Mouse (Mus musculus) c-Kit-positive CD71-positive TER-119-positive erythroid progenitor cells, embryonic 14.5 days (primary cell): Measurements from ENCODE around the gene Bdkrb2.

Source experiments
- DNase-seq: peaks from one replicate; pipeline ENCODE4 v3.0.0-alpha.2; 2013; ENCODE audit warnings: low spot score

Bdkrb2 gene

DNA sequence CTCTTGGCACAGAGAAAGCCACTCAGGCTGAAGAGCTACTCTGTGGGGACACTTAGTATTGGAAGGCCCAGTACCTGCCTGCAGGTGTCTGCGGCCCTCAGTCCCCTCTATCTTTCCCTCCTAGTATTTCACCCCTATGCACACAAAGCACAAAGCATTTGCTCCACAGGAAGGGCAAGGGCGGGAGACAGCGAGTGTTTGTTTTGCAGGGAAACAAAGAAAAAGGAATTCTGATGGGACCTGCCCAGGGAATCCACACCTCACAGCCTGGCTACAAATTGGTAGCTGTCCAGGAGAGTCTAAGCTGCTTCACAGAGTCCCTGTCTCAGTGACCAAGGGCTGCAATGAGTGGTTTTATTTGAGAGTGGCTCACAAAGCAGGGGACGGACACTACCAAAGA, 30.4 kb downstream of the Bdkrb2 start:
- DNase-seq = no peak

DNA sequence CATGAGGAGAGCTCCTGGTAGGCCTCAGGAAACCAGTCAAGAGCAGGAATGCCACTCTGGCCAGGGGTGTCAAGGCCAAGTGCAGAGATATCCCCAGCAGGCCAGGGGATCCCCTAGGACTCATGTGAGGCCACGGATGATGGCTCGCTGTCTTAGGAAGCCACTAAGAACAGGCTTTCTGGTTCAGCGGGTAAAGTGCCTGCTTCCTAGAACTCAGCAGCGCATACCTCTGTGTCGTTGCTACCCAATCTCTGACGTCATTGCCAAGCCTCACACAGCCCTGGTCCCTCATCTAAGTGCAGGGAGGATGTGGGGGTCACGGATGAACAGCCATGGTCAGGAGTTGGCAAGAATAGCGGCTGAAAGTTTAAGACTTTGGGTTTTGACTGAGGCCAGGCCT, 34.1 kb downstream of the Bdkrb2 start:
- no peak for DNase-seq

DNA sequence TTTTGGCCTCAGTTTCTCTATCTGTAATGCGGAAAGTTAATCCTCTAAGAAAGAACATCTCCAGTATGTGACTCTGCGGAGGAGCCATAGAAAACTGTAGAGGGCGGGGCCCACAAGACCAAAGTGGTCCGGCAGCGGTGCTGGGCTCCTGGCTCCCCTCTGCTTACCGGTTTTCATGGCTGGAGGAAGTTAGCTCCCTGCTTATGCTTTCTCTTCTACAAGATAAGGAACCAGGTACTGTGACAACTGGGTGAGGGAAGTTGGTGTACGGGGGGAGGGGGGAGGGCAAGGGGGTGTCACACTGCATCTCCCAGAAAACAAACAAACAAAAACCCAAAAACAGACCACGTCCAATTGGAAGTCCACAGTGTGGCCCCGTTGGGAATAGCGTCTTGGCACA, 35.5 kb downstream of the Bdkrb2 start:
- no peak for DNase-seq

DNA sequence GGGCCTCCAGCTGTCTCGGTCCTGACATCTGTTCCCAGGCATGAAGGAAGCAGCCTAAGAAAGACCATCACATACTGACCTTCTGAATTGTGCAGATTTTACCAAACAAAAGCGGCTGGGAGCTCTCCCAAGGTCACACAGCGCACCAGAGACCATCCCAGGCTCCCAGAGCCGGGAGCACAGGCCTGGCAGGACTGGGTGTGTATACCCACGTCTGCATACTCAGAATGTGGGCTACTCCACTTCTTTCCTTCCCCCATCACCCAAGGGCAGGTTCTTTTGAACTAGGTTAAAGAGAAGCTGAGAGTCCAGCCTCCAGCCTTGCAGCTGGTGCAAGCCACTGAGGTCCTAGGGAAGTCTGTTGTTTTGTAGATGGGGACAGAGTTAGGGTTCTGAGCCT, 36.1 kb downstream of the Bdkrb2 start:
- no peak for DNase-seq

DNA sequence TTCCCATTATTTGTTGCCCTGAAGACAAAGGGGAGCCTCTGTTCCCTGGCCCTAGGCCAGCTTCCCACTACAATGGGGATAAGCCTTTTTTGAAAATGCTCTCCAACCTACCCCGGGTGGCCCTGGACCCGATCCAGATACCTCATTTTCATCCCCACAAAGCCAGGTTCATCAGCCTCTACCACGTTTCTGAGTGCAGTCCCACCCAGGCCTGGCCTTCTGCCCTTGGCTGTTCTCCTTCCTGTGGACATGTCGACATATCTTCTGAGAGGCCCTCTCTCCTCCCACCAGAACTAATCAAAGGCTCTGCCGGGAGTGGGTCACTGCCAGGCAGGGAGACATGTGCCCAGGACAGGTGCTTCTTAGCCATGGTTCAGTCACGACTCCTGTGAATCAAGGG, 38.6 kb downstream of the Bdkrb2 start:
- no peak for DNase-seq

DNA sequence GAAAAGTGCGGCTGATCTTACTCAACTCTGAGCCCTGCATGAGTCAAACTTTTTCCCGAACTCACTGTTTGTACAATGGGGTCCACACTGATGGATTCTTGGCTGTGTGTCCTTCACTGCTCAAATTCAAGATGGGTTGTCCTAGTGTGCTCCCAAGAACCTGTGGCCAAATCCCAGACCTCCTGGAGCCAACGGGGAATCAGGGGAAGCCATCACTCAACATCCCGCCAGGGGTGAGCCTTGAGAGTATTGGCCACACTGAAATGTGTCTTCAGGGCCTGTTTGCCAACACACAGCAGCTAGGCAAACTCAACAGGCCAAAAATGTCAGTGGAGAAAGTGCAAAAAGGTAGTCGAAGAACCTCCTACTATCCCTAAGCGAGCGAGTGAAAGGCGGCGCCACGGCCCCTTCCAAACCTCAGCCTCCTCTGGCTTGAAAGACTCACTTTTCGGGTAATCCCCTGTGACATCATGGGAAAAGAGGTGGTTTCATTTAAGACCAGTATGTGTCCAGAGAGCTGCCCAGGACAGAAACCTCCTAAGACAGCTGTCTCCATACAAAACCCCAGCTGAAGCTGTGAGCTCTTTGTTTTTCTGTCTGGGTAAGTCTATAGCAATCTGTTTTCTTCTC, 39.7 kb downstream of the Bdkrb2 start, which contains the start of gene Bdkrb1:
Gene Bdkrb1 (plus strand): TSS at position 505 of the 630 bp plus-strand sequence.
- no peak for DNase-seq

DNA sequence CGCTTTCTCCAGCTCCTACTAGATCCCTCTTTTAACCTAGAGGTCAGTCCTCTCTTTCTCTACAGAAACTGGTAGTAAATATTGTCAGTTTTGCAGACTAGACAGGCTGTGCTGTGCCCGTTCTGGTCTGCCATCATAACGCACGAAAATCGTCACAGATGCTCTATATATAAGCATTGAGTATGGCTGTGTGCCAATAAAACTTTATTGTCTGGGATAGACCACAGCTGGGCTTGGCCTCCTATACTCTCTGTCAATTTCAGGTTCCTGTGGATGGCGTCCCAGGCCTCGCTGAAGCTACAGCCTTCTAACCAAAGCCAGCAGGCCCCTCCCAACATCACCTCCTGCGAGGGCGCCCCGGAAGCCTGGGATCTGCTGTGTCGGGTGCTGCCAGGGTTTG, 40.9 kb downstream of the Bdkrb2 start:
- no peak for DNase-seq

DNA sequence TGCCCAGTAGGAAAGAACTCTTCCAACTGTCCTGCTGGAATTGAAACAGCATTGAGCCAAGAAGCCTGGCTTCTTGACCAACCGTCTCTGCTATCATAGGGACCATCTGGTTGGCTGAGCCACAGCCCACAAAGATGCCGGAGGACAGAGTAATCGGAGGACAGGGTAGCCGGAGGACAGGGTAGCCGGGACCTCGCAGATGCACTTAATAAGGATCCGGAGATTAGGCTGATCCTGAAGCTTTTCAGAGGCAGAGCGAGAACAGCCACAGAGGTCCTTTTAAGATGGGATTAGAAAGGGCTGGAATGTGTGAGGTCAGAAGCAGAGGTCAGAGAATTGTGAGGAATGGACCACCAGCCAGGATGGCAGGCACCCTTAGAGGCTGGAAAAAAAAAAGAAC, 42.2 kb downstream of the Bdkrb2 start:
- no peak for DNase-seq

DNA sequence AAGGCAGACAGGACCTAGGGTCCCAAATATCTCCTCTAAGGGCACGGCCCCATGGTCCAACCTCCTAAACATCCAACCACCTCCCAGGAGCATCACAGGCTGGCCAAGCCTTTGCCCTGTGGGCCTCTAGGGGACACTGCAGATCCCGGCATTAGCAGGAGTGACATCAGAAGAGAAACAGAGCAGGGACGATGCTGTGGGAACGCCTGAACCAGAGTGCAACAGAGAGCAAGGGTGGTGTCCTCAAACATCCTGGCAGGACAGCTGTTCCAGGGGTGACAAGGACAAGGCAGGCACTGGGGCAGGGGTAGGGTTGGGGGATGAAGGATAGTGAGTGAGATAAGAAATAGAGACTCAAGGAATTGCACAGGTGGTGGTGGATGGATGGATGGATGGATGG, 43.9 kb downstream of the Bdkrb2 start:
- DNase-seq = no peak

DNA sequence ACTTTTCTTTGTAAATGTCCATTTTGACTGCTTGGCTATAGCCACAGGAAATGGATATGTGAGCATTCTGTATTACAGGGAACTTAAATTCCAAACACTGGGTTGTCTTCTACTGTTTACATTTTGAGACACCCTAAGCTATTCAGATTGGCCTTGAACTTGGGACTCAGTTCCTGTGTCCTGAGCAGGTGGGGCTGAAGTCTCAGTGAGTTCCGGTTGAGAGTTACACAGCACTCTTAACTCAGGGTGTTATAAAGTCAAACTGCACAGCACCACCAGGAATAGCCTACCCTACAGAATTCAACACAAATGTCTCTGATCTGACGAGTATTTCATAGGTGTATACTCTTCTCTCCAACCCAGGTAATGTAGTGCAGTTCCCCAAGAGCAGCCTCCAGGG, 48.0 kb downstream of the Bdkrb2 start:
- DNase-seq = no peak

DNA sequence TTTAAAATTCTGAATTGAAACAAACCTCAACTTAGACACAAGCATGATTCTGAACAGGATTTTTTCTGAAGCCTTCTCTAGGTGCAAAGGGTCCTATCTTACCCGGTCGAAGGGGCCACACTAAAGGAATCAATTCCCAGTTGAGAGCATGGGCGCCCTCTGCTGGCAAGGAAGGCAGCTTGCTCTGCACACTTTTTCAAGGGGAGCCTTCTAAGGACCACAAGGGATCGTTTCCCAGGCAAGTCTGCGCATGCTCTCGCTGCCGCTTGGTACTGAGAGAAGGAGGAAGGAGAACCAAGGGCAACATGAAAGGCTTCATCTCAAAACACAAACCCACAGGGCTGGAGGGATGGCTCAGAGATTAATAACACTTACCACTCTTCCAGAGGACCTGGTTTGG, 48.7 kb downstream of the Bdkrb2 start:
- DNase-seq = peak; percentile 49

DNA sequence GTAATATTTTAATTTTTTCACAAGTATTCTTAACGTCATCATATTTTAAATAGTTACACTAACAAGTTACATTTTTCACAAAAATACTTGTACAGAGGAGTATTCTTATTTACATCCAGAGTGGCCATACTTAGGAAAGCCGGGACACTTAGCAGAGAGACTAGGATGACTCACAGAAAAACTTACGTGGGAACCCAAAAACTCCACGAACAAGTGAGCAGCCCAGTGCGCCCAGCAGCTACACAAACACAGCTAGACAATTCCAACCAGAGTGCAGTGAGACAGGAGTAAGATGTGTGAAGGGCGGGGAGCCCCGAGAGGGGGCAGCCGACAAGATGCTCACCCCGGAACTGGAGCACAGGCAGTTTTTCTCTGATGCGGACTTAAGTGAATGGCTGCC, 50.5 kb downstream of the Bdkrb2 start:
- no peak for DNase-seq

DNA sequence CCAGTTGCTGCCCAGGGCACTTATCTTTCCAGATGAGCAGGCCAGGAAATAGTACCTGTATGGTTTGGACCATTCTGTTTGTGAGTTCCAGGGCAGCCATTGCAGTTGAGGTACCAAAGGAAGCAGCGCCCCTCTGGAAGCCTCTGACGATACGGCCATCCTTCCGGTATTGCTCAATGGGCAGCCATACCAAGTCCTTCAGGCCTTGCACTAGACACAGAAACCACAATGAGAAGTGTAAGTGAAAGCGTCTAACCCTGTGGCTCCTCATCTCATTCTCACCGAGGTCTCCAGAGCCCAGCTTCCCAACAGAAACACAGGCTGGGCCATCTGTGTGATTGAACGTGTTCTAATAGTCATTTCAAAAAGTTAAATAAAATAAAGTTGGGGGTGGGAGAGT, 59.0 kb downstream of the Bdkrb2 start:
- DNase-seq = no peak

DNA sequence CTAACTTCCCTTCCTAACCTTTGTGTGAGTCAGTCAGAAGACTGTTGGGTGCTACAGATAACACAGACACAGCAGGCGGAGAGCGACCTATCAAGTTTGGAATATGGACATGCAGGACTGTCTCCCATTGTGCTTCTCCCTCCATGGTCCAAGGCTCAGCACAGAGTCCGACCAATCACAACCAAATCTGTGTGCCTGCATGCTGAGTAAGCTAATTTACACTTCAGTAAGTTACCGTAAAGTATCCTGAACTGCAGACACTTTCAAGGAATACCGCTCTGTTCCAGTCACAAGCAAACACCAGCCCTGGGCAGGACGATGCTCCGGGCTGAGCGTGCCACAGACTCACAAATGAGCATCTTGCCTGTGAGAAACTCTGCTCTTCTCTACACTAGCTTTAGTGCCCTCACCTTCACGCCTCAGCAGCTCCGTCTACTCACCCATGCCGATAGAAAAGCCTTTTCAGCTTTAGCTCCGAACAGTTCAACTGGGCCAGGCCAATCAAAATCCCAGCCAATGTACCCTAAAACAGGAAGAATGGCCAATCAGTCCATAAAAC, 60.0 kb downstream of the Bdkrb2 start:
- DNase-seq = no peak

DNA sequence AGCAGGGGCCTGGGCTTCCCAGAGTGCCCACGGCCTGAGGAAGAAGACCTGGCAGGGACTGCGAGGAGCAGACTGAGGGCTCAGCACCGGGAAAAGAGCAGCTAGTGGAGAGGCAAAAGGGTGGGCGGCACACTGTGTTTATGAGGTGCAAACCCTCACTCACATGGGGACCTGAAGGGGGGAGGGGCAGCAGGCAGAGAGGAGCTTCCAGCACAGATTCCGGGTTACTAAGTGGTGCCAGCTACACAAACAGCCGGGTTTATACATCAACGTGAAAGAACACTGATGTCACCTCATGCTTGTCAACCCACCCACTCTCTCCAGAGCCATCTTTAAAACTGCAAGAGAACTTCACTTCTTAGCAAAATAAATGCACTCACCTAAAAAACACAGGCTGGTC, 62.8 kb downstream of the Bdkrb2 start:
- no peak for DNase-seq

DNA sequence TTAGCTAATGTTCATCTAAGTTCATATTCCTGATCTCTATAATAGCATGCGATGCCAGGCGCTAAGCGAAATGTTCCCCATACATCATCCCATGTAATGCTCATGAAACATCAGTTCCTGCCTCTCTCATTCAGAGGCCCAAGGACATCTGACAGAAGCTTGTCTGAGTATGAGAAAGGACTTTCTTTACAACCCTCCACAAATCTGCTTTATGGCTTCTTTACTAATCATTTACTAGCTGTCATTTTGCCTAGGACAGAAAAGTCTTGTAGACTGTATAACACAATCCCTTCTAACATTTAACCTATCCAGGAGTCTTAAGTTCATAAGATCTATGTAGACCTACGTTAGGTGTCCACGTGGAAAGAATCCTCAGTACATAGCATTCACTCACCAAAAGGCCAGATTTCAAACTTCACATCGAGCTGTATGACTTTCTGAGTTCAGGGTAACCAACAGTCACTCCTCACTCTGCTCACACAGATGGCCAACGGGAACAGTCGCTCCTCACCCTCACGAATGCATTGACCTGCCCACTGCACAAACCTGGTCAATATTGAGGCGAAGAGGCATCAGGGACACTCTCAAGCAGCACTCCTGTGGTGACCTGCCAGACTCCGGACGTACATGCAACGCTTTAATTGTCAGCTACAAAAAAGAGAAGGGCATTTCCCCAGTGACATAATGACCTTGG, 71.5 kb downstream of the Bdkrb2 start:
- no peak for DNase-seq

DNA sequence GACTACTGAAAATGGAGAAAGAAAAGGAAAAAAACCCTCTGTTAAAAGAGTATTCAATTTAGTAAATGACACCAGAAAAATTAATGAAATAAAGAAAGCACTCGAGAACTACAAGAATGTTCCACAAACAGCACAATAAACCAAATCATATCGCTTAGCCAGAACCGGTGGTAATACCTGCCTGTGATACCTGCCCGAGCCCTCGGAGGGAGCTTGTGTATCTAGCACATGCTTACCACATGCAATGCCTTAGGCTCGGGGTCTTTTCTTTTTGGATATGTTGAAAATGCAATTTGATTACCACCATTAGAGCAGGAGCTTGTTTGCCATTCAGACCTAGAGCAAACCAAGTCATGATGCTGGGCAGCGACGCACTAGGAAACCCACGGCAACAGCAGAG, 73.5 kb downstream of the Bdkrb2 start:
- DNase-seq = no peak

DNA sequence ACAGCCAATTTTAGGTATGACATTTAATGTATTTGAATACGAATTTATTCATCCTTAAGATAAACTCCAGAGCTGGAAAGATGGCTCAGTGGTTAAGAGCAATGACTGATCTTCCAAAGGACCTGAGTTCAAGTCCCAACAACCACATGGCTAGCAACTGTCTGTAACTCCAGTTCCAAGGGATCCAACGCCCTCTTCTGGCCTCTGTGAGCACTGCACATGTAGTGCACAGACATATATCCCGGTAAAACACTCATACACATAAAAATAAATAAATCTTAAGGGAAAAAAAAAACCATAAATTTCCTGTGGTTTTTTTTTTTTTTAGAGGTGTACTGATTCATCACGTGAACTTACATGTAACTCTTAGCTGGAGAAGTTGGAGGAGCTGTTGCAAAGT, 74.5 kb downstream of the Bdkrb2 start:
- DNase-seq = no peak

DNA sequence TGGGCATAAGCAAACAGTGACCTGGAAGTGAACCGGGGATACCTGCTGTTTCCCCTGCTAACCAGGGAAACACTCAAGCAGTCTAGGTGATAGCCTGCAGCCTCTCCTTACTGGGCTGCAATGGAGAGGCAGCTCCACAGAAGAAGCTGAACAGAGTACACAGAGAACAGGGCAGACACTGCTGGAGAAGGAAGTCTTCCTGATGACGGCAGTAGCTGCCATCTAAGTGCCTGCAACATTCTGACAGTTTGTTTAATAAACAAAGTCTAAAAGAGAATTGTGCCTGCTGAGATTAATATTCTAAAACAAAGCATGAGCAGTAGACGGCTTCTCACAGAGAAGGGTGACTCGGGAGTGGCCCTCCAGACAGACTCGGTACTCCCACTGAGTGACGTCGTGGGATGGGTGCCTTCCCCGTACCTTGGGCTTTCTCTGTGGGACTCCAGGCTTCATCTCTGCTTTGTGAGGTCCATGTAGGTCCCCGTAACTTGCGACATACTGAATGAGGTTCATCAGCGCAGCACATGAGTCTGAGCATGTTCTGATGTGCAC, 79.8 kb downstream of the Bdkrb2 start:
- DNase-seq = no peak
